Mouse (Mus musculus) C2C12 (cell line): ENCODE measurements around the gene Klhl8.

ENCODE experiments used
- CEBPB ChIP-seq: IDR thresholded peaks from one replicate; pipeline ENCODE4 v1.6.1; 2011; ENCODE audit warnings: low read depth, mild to moderate bottlenecking, control low read depth, moderate library complexity
- CTCF ChIP-seq: IDR thresholded peaks from one replicate; pipeline ENCODE4 v1.5.1; 2011; ENCODE audit not compliant: control insufficient read depth, insufficient read depth, insufficient read length
- FOSL1 ChIP-seq: IDR thresholded peaks from one replicate; pipeline ENCODE4 v1.8.0; 2011; ENCODE audit warnings: mild to moderate bottlenecking, low read length; ENCODE audit not compliant: poor library complexity, insufficient read depth, severe bottlenecking
- MAX ChIP-seq: IDR thresholded peaks from one replicate; pipeline ENCODE4 v1.6.1; 2011; ENCODE audit warnings: mild to moderate bottlenecking, control low read depth
- USF1 ChIP-seq: IDR thresholded peaks from one replicate; pipeline ENCODE4 v1.6.1; 2011; ENCODE audit warnings: low read depth, mild to moderate bottlenecking, control low read depth, moderate library complexity

GRCm38 (mm10) chr5:103923101-103923500, 12.0 kb upstream of the Klhl8 start:
- no peak for TF ChIP-seq CTCF
- TF ChIP-seq MAX, result no peak
- no peak for TF ChIP-seq CEBPB
- TF ChIP-seq FOSL1, result no peak
- TF ChIP-seq USF1, result no peak
